Mouse (Mus musculus): Measurements from ENCODE around the gene Rorb. TPM values are rescaled to one million over a fixed set of nuclear protein-coding genes. Genes with fewer than 3 reads are reported as not detected.

Rorb gene
- under 0.01 TPM in 1 of 2 replicates, not detected in the other for polyA plus RNA-seq (2012; rRNA removed)
- polyA plus RNA-seq (2014; fragmentation: Nextera tagmentation; extraction: Ambion mirVana), result not detected in 2 replicates

DNA sequence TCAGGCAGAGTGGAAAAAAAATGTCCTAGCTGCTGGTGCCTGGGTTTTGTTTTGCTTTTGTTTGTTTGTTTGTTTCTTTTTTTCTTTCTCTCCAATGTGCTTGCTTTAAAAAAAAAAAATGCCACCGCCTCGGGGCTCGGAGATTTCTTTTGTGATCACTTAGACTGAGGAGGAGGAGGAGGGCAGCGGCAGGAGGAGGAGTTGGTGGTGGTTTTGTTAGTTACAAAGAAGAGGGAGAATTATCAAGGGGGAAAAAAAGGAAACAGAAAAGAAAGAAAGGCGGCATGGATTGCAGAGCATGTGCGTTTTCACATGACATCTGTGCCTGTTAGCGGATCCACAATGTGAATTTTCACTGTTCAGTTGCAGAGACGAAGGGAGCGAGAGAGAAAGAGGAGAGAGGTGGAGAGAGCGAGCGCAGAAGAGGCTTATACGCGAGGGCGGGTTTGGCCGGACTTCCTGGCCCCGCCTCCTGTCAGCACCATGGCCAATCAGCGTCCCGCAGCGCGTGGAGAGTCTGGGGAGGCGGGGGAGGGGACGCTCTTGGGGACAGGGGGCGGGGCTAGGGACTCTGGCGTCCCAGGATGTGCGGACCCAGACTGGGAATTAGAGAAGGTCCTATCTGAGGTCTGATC, at the start of gene Rorb:
Gene Rorb, minus strand, starts transcription at position 404 of the 635 bp plus-strand sequence.
- WGBS (ENCODE audit: insufficient replicate concordance), result under 1% methylated on average over 25 of the region's 25 CpGs
- Histone ChIP-seq H3K9me3 (ENCODE audit: control insufficient read depth, low read length) (no peaks in the 10 kb centered on the region), H3K4me3 (ENCODE audit: insufficient read depth in 1 of 2, low read depth in 2 of 2, low read length in 2 of 2) (peak within 1 kb of the TSS; percentile 22 to 51), H3K4me1 (replicated peaks; ENCODE audit: control insufficient read depth in 2 of 2, insufficient read depth in 2 of 2, low read length in 1 of 2) (no peaks in the 10 kb centered on the region; a peak in 1 of 4 replicates), H3K27me3 (ENCODE audit: control insufficient read depth, insufficient read depth, low read length) (peaks cover 24% of the 10 kb centered on the region), H3K9ac (replicated peaks) (no peak within 1 kb of the TSS), H3K27ac (no peak within 1 kb of the TSS), H3K36me3 (replicated peaks; ENCODE audit: control insufficient read depth, insufficient read depth, low read depth) (no peaks in the 10 kb centered on the region), H3K4me2 (ENCODE audit: low read depth) (peak within 1 kb of the TSS; percentile 65)
- DNase-seq (ENCODE audit: low read depth in 3 of 3, low spot score in 3 of 3) (peak; percentile 27 to 28 (median 28)), ATAC-seq (ENCODE audit: insufficient read depth) (peak; percentile 85)
- TF ChIP-seq EP300 (IDR thresholded peaks at IDR 0.05; ENCODE audit: low read depth) (no peak), CTCF (IDR thresholded peaks at IDR 0.05; ENCODE audit: low read depth) (no peak)

DNA sequence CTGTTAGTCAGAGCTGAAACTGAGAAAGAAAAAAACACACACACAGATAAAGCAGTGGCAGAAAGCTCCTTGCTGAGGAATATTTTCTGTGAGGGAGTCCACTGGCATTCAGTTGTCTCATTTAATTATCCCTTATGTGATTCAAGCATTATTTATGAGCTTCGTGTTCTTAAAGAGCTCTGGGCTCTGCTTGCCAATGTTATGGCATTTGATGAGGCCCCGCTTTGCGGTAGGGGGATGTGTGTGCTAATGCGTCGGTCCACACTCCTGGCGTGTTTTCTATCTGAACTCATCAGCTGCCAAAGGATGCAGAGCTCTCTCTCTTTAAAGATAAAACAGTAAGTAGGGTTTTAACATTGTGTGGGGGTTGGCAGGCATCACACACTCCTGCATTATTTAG, 37.9 kb upstream of the Rorb start:
- DNase-seq (ENCODE audit: low read depth in 3 of 3, low spot score in 3 of 3), result no peak
- WGBS (ENCODE audit: insufficient replicate concordance), result 66% methylated on average over 6 of the region's 6 CpGs
- ATAC-seq (ENCODE audit: insufficient read depth), result no peak
- Histone ChIP-seq H3K4me3 (ENCODE audit: insufficient read depth in 1 of 2, low read depth in 2 of 2, low read length in 2 of 2) (no peak overlapping the region), H3K9ac (replicated peaks) (no peak overlapping the region), H3K4me1 (replicated peaks; ENCODE audit: control insufficient read depth in 2 of 2, insufficient read depth in 2 of 2, low read length in 1 of 2) (no peaks in the 10 kb centered on the region), H3K36me3 (replicated peaks; ENCODE audit: control insufficient read depth, insufficient read depth, low read depth) (no peaks in the 10 kb centered on the region), H3K27ac (no peak overlapping the region), H3K4me2 (ENCODE audit: low read depth) (no peak overlapping the region), H3K9me3 (ENCODE audit: control insufficient read depth, low read length) (no peaks in the 10 kb centered on the region), H3K27me3 (ENCODE audit: control insufficient read depth, insufficient read depth, low read length) (no peaks in the 10 kb centered on the region)
- TF ChIP-seq EP300 (IDR thresholded peaks at IDR 0.05; ENCODE audit: low read depth) (no peak), CTCF (IDR thresholded peaks at IDR 0.05; ENCODE audit: low read depth) (no peak)

DNA sequence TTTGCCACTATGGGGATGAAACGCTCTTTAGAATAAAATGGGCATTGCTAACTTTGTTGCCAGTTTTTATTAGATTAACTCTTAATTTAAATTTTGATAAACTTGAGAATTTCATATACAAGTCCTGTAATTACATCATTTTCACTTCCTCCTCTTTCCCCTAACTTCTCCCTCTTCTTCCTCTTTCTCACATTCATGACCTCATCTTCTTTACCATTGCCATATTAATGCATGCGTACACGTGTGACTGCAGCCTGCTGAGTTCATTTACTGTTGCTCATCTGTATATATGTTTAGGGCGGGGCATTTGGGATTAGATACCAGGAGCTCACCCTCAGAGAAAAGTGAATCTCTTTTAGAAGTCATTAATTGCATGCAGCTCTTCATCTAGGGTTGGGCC, 33.5 kb upstream of the Rorb start:
- Histone ChIP-seq H3K9me3 (ENCODE audit: control insufficient read depth, low read length) (no peaks in the 10 kb centered on the region), H3K9ac (replicated peaks) (no peak overlapping the region), H3K4me3 (ENCODE audit: insufficient read depth in 1 of 2, low read depth in 2 of 2, low read length in 2 of 2) (no peak overlapping the region), H3K4me2 (ENCODE audit: low read depth) (no peak overlapping the region), H3K4me1 (replicated peaks; ENCODE audit: control insufficient read depth in 2 of 2, insufficient read depth in 2 of 2, low read length in 1 of 2) (no peaks in the 10 kb centered on the region), H3K27ac (no peak overlapping the region), H3K27me3 (ENCODE audit: control insufficient read depth, insufficient read depth, low read length) (no peaks in the 10 kb centered on the region), H3K36me3 (replicated peaks; ENCODE audit: control insufficient read depth, insufficient read depth, low read depth) (no peaks in the 10 kb centered on the region)
- TF ChIP-seq CTCF (IDR thresholded peaks at IDR 0.05; ENCODE audit: low read depth) (no peak), EP300 (IDR thresholded peaks at IDR 0.05; ENCODE audit: low read depth) (no peak)
- ATAC-seq (ENCODE audit: insufficient read depth), result no peak
- 53% methylated on average over 4 of the region's 4 CpGs for WGBS (ENCODE audit: insufficient replicate concordance)
- no peak for DNase-seq (ENCODE audit: low read depth in 3 of 3, low spot score in 3 of 3)

DNA sequence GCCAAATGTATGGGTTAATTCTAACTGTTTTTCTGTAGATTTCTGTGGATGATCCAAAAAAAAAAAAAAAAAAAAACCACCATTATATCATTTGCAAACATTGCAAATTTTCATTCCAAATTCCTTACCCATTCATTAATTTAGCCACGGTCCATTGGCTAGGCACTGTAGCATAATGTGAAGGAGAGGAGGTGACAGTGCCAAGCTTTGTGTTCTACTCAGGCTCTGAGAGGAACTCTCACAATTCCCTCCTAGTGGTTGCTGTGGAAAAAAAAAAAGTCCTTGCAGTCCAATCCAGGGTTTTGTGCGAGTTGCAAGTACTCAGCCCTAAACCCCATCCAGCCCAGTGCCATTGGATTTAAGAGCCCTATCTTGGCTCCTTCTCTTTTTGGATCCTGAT, 25.9 kb upstream of the Rorb start:
- DNase-seq (ENCODE audit: low read depth in 3 of 3, low spot score in 3 of 3) (no peak), ATAC-seq (ENCODE audit: insufficient read depth) (no peak)
- no peaks in the 10 kb centered on the region for H3K27me3 ChIP-seq (ENCODE audit: control insufficient read depth, insufficient read depth, low read length)
- no peak overlapping the region for H3K4me3 ChIP-seq (ENCODE audit: insufficient read depth in 1 of 2, low read depth in 2 of 2, low read length in 2 of 2)
- no peaks in the 10 kb centered on the region for H3K9me3 ChIP-seq (ENCODE audit: control insufficient read depth, low read length)
- 63% methylated on average over 2 of the region's 2 CpGs for WGBS (ENCODE audit: insufficient replicate concordance)
- TF ChIP-seq CTCF (IDR thresholded peaks at IDR 0.05; ENCODE audit: low read depth), result no peak
- no peak overlapping the region for H3K4me2 ChIP-seq (ENCODE audit: low read depth)
- no peaks in the 10 kb centered on the region for H3K4me1 ChIP-seq (replicated peaks; ENCODE audit: control insufficient read depth in 2 of 2, insufficient read depth in 2 of 2, low read length in 1 of 2)
- H3K9ac ChIP-seq (replicated peaks), result no peak overlapping the region
- H3K27ac ChIP-seq, result no peak overlapping the region
- no peaks in the 10 kb centered on the region for H3K36me3 ChIP-seq (replicated peaks; ENCODE audit: control insufficient read depth, insufficient read depth, low read depth)

DNA sequence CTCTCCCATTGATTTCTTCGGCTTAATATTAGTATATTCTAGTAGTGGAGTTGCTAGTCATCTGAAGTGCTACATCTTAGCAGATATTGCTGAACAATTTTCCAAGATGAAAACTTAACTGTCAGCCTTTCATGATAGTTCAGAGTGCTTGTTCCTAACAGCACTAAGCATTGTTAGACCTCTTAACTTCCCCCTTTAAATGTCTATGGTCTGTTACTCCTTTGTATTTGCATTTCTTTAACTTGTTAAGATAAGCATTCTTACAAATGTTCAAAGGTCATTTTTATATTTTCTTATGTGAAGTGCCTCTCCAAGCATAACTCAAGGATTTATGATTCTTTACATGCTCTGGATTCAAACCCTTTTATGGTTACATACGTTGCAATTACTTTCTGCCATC, 24.8 kb upstream of the Rorb start:
- WGBS (ENCODE audit: insufficient replicate concordance), result 74% methylated on average over 2 of the region's 2 CpGs
- no peak for ATAC-seq (ENCODE audit: insufficient read depth)

More for the DNA sequence above, 24.8 kb upstream of the Rorb start:
- TF ChIP-seq CTCF (IDR thresholded peaks at IDR 0.05; ENCODE audit: low read depth), result no peak
- no peak for TF ChIP-seq EP300 (IDR thresholded peaks at IDR 0.05; ENCODE audit: low read depth)
- H3K4me3 ChIP-seq (ENCODE audit: insufficient read depth in 1 of 2, low read depth in 2 of 2, low read length in 2 of 2), result no peak overlapping the region
- H3K4me1 ChIP-seq (replicated peaks; ENCODE audit: control insufficient read depth in 2 of 2, insufficient read depth in 2 of 2, low read length in 1 of 2), result no peaks in the 10 kb centered on the region
- no peaks in the 10 kb centered on the region for H3K9me3 ChIP-seq (ENCODE audit: control insufficient read depth, low read length)
- no peak overlapping the region for H3K9ac ChIP-seq (replicated peaks)
- DNase-seq (ENCODE audit: low read depth in 3 of 3, low spot score in 3 of 3), result no peak
- no peak overlapping the region for H3K27ac ChIP-seq
- no peaks in the 10 kb centered on the region for H3K36me3 ChIP-seq (replicated peaks; ENCODE audit: control insufficient read depth, insufficient read depth, low read depth)
- no peaks in the 10 kb centered on the region for H3K27me3 ChIP-seq (ENCODE audit: control insufficient read depth, insufficient read depth, low read length)
- no peak overlapping the region for H3K4me2 ChIP-seq (ENCODE audit: low read depth)
